Mouse (Mus musculus): ENCODE results near the gene Gcc1. TPM values are rescaled to one million over a fixed set of nuclear protein-coding genes. Genes with fewer than 3 reads are reported as not detected.

Gcc1 gene
- total and polyA plus RNA-seq, 3 experiments = 9.0 to 9.2 TPM; not detected in 1

GRCm38 (mm10) chr6:28396051-28396852 lies 31.9 kb downstream of the Gcc1 start:
- Histone ChIP-seq H3K4me1 (ENCODE audit: control insufficient read depth in 1 of 2, insufficient read depth in 2 of 2, low read length in 2 of 2) (no peaks in the 10 kb centered on the region; a peak in 1 of 4 replicates), H3K36me3 (ENCODE audit: control insufficient read depth in 1 of 2, insufficient read depth in 2 of 2, low read length in 2 of 2) (no peaks in the 10 kb centered on the region), H3K9ac (ENCODE audit: control insufficient read depth, low read depth, low read length, poor library complexity, severe bottlenecking) (peak overlapping the region; percentile 57), H3K27me3 (ENCODE audit: control insufficient read depth in 1 of 2, insufficient read depth in 2 of 2, low read length in 2 of 2) (no peaks in the 10 kb centered on the region), H3K27ac (ENCODE audit: control insufficient read depth, low read depth, low read length) (peak overlapping the region; percentile 64), H3K79me2 (ENCODE audit: control insufficient read depth, insufficient read depth, low read length, poor library complexity) (no peaks in the 10 kb centered on the region; the same call in 1 of the 2 replicates), H3K4me3 (ENCODE audit: control insufficient read depth in 1 of 2, insufficient read depth in 1 of 2, low read depth in 2 of 2, low read length in 2 of 2) (peak overlapping the region; percentile 42 to 63), H3K9me3 (replicated peaks; ENCODE audit: insufficient read depth, low read length) (no peaks in the 10 kb centered on the region)
- no peak for TF ChIP-seq ELF1 (IDR thresholded peaks at IDR 0.05; ENCODE audit: low read depth, low read length)
- TF ChIP-seq KAT2A (conservative IDR thresholded peaks at IDR 0.05; ENCODE audit: low read depth, low read length) = no peak
- no peak for TF ChIP-seq TAL1 (IDR thresholded peaks at IDR 0.05; ENCODE audit: low read length)
- TF ChIP-seq MYC (IDR thresholded peaks at IDR 0.05; ENCODE audit: low read depth, low read length) = no peak
- TF ChIP-seq MAFK (IDR thresholded peaks at IDR 0.05; ENCODE audit: borderline replicate concordance, low read depth, low read length) = no peak
- TF ChIP-seq HCFC1 (IDR thresholded peaks at IDR 0.05; ENCODE audit: low read depth, low read length) = 0 out of 2 replicates have a peak, but pooled peaks have one; percentile 4
- no peak for TF ChIP-seq EP300 (IDR thresholded peaks at IDR 0.05; ENCODE audit: low read depth in 1 of 2, low read length in 2 of 2)
- no peak for TF ChIP-seq RAD21 (IDR thresholded peaks at IDR 0.05; ENCODE audit: low read depth, low read length)
- no peak for TF ChIP-seq USF1 (IDR thresholded peaks at IDR 0.05; ENCODE audit: low read depth, low read length)
- DNase-seq (ENCODE audit: low read depth, low spot score) = peak; percentile 8

- H3K9me3 ChIP-seq (replicated peaks; ENCODE audit: insufficient read depth, low read length) = no peaks in the 10 kb centered on the region
- no peak overlapping the region for H3K4me3 ChIP-seq (ENCODE audit: control insufficient read depth in 1 of 2, insufficient read depth in 1 of 2, low read depth in 2 of 2, low read length in 2 of 2)
- H3K27me3 ChIP-seq (ENCODE audit: control insufficient read depth in 1 of 2, insufficient read depth in 2 of 2, low read length in 2 of 2) = no peaks in the 10 kb centered on the region
- H3K9ac ChIP-seq (ENCODE audit: control insufficient read depth, low read depth, low read length, poor library complexity, severe bottlenecking) = no peak overlapping the region
- no peaks in the 10 kb centered on the region for H3K79me2 ChIP-seq (ENCODE audit: control insufficient read depth, insufficient read depth, low read length, poor library complexity)
- H3K27ac ChIP-seq (ENCODE audit: control insufficient read depth, low read depth, low read length) = no peak overlapping the region
- DNase-seq (ENCODE audit: low read depth, low spot score) = no peak
- H3K36me3 ChIP-seq (ENCODE audit: control insufficient read depth in 1 of 2, insufficient read depth in 2 of 2, low read length in 2 of 2) = no peaks in the 10 kb centered on the region
- H3K4me1 ChIP-seq (ENCODE audit: control insufficient read depth in 1 of 2, insufficient read depth in 2 of 2, low read length in 2 of 2) = no peaks in the 10 kb centered on the region
- TF ChIP-seq CTCF (IDR thresholded peaks at IDR 0.05 in 2 of 3, conservative IDR thresholded peaks at IDR 0.05 in 1 of 3; ENCODE audit: control insufficient read depth in 1 of 3, insufficient read depth in 1 of 3, low read depth in 2 of 3, low read length in 3 of 3, poor library complexity in 1 of 3, severe bottlenecking in 1 of 3) = no peak
- TF ChIP-seq GABPA (IDR thresholded peaks at IDR 0.05; ENCODE audit: low read depth, low read length) = no peak
- TF ChIP-seq NELFE (IDR thresholded peaks at IDR 0.05; ENCODE audit: low read depth, low read length) = no peak
- TF ChIP-seq RCOR1 (IDR thresholded peaks at IDR 0.05; ENCODE audit: low read depth, low read length) = no peak
- TF ChIP-seq ZC3H11A (IDR thresholded peaks at IDR 0.05; ENCODE audit: low read depth, low read length) = no peak
- TF ChIP-seq CHD2 (IDR thresholded peaks at IDR 0.05; ENCODE audit: low read length) = no peak
Observed at GRCm38 (mm10) chr6:28389038-28389437, 39.2 kb downstream of the Gcc1 start.

Measured in MEL (cell line).